Mouse (Mus musculus) G1E (cell line): Measurements from ENCODE around the gene Creb5.

ENCODE experiments used
- CTCF ChIP-seq: IDR thresholded peaks from 2 replicates; pipeline ENCODE4 v1.5.1; 2012; ENCODE audit warnings: low read depth, low read length, inconsistent platforms, mixed read lengths
- GATA1 ChIP-seq: IDR thresholded peaks from 2 replicates; pipeline ENCODE4 v1.6.1; 2012; ENCODE audit warnings: borderline replicate concordance, low read length, inconsistent platforms, mixed read lengths
- GATA2 ChIP-seq: IDR thresholded peaks from 2 replicates; pipeline ENCODE4 v1.6.1; 2012; ENCODE audit warnings: low read depth, low read length, inconsistent platforms, borderline replicate concordance
- TAL1 ChIP-seq: conservative IDR thresholded peaks from 2 replicates; pipeline ENCODE4 v1.6.1; 2012; ENCODE audit warnings: low read depth, low read length, inconsistent platforms, mixed read lengths

DNA sequence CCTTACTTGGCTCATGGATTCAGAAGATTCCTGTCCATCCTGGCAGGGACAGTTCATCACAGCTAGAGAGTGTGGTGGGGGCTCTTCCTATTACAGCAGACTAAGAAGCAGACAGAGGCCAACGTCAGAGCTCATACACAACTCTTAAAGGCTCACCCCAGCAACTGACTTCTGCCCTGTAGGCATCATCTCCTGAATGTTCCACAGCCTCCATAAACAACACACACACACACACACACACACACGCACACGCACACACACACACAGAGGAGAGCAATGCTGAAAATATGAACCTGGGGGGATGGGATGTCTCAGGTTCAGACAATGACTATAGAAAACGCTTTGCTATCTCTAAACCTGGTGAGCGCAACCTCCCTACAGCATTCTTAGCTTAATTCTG lies 208.6 kb downstream of the Creb5 start:
- TF ChIP-seq CTCF: no peak
- TF ChIP-seq GATA1: no peak
- no peak for TF ChIP-seq TAL1
- no peak for TF ChIP-seq GATA2
